Mouse (Mus musculus): ENCODE data around the gene Acly. TPM values are rescaled to one million over a fixed set of nuclear protein-coding genes. Genes with fewer than 3 reads are reported as not detected.

The Acly gene
- total and polyA plus RNA-seq, 3 experiments, result 213 to 277 (median 246) TPM

GRCm38 (mm10) chr11:100567815-100568245 lies 40.0 kb upstream of the Acly start (continued):
- TF ChIP-seq MAX (IDR thresholded peaks at IDR 0.05; ENCODE audit: low read length) (peak; percentile 98), TCF12 (IDR thresholded peaks at IDR 0.05; ENCODE audit: low read depth, low read length) (peak; percentile 95), ZKSCAN1 (IDR thresholded peaks at IDR 0.05; ENCODE audit: borderline replicate concordance, low read depth, low read length) (no peak), HCFC1 (IDR thresholded peaks at IDR 0.05; ENCODE audit: low read depth, low read length) (no peak; the same call in none of the 2 replicates), ZC3H11A (IDR thresholded peaks at IDR 0.05; ENCODE audit: low read depth, low read length) (no peak), UBTF (IDR thresholded peaks at IDR 0.05; ENCODE audit: low read depth, low read length) (no peak), KAT2A (IDR thresholded peaks at IDR 0.05; ENCODE audit: insufficient replicate concordance, low read length) (peak; percentile 77)

GRCm38 (mm10) chr11:100567229-100567628 lies 39.4 kb upstream of the Acly start:
- H3K4me1 ChIP-seq (ENCODE audit: control insufficient read depth in 1 of 2, insufficient read depth in 2 of 2), result peaks cover 28 to 50% of the 10 kb centered on the region in 2 experiments
- DNase-seq (ENCODE audit: extremely low read depth), result peak; percentile 74
- no peak overlapping the region for H3K4me3 ChIP-seq (replicated peaks in 1 of 3; ENCODE audit: low read depth in 2 of 3, low read length in 2 of 3, poor library complexity in 1 of 3)
- peaks cover 0 to 2% of the 10 kb centered on the region in 2 experiments for H3K36me3 ChIP-seq (replicated peaks in 1 of 2; ENCODE audit: control insufficient read depth in 1 of 2, insufficient read depth in 1 of 2, low read length in 1 of 2)
- TF ChIP-seq BHLHE40 (IDR thresholded peaks at IDR 0.05; ENCODE audit: low read depth, low read length), result peak; percentile 63
- peak; percentile 47; the same call in 1 of the 2 replicates for TF ChIP-seq MAFK (IDR thresholded peaks at IDR 0.05; ENCODE audit: insufficient replicate concordance, low read length)
- no peak for TF ChIP-seq USF1 (IDR thresholded peaks at IDR 0.05; ENCODE audit: low read depth, low read length)
- TF ChIP-seq MAX (IDR thresholded peaks at IDR 0.05; ENCODE audit: low read length), result peak; percentile 58
- TF ChIP-seq SIN3A (IDR thresholded peaks at IDR 0.05; ENCODE audit: low read length), result no peak
- TF ChIP-seq TBP (conservative IDR thresholded peaks at IDR 0.05; ENCODE audit: low read depth, low read length), result no peak
- 0 out of 2 replicates have a peak, but pooled peaks have one; percentile 37 for TF ChIP-seq ETS1 (conservative IDR thresholded peaks at IDR 0.05; ENCODE audit: low read depth, low read length)
- TF ChIP-seq MYC (IDR thresholded peaks at IDR 0.05; ENCODE audit: low read depth, low read length), result peak; percentile 70; the same call in 1 of the 2 replicates
- 0 out of 2 replicates have a peak, but pooled peaks have one; percentile 22 for TF ChIP-seq CHD2 (IDR thresholded peaks at IDR 0.05; ENCODE audit: low read length)
- H3K79me2 ChIP-seq (replicated peaks; ENCODE audit: control insufficient read depth, extremely low read depth, insufficient read depth, poor library complexity, severe bottlenecking), result no peaks in the 10 kb centered on the region
- no peak overlapping the region for H3K4me2 ChIP-seq (ENCODE audit: insufficient read depth, low read depth, poor library complexity, severe bottlenecking)
- dilution Hi-C loops (cut with MboI; ENCODE audit: extremely low pct_ligation_motif_present, extremely low pct_unique_long_range_greater_than_20kb, low sequenced_read_pairs) (no loop called here), in situ Hi-C loops (cut with MboI; ENCODE audit: low pct_ligation_motif_present, low pct_unique_long_range_greater_than_20kb, low sequenced_read_pairs) (no loop called here)
- H3K9ac ChIP-seq (ENCODE audit: insufficient read depth, low read depth), result no peak overlapping the region
- no peaks in the 10 kb centered on the region for H3K9me3 ChIP-seq (replicated peaks; ENCODE audit: low read length)
- H3K27ac ChIP-seq (ENCODE audit: insufficient read depth, low read depth), result peak overlapping the region; percentile 42
- H3K27me3 ChIP-seq (replicated peaks), result no peaks in the 10 kb centered on the region

GRCm38 (mm10) chr11:100564703-100565102 lies 36.9 kb upstream of the Acly start:
- dilution Hi-C loops (cut with MboI; ENCODE audit: extremely low pct_ligation_motif_present, extremely low pct_unique_long_range_greater_than_20kb, low sequenced_read_pairs) (no loop called here), in situ Hi-C loops (cut with MboI; ENCODE audit: low pct_ligation_motif_present, low pct_unique_long_range_greater_than_20kb, low sequenced_read_pairs) (no loop called here)
- TF ChIP-seq RCOR1 (conservative IDR thresholded peaks at IDR 0.05; ENCODE audit: low read depth, low read length), result no peak
- Histone ChIP-seq H3K9me3 (replicated peaks; ENCODE audit: low read length) (no peaks in the 10 kb centered on the region), H3K9ac (ENCODE audit: insufficient read depth, low read depth) (no peak overlapping the region), H3K27me3 (replicated peaks) (no peaks in the 10 kb centered on the region), H3K4me1 (ENCODE audit: control insufficient read depth in 1 of 2, insufficient read depth in 2 of 2) (peaks cover 19 to 36% of the 10 kb centered on the region in 2 experiments), H3K79me2 (replicated peaks; ENCODE audit: control insufficient read depth, extremely low read depth, insufficient read depth, poor library complexity, severe bottlenecking) (no peaks in the 10 kb centered on the region), H3K36me3 (replicated peaks in 1 of 2; ENCODE audit: control insufficient read depth in 1 of 2, insufficient read depth in 1 of 2, low read length in 1 of 2) (peaks cover 0 to 2% of the 10 kb centered on the region in 2 experiments), H3K27ac (ENCODE audit: insufficient read depth, low read depth) (no peak overlapping the region), H3K4me2 (ENCODE audit: insufficient read depth, low read depth, poor library complexity, severe bottlenecking) (no peak overlapping the region), H3K4me3 (replicated peaks in 1 of 3; ENCODE audit: low read depth in 2 of 3, low read length in 2 of 3, poor library complexity in 1 of 3) (no peak overlapping the region)
- DNase-seq (ENCODE audit: extremely low read depth), result no peak

Data from CH12.LX (cell line).